Mouse (Mus musculus): ENCODE results near the gene Cep57. TPM values are rescaled to one million over a fixed set of nuclear protein-coding genes. Genes with fewer than 3 reads are reported as not detected.

The Cep57 gene
- total RNA-seq (2021): 1 to 10 TPM; 6.9 to 7.5 TPM
- long read RNA-seq, experiment 1, partial matches to known transcripts: 0 of 1 reads
- long read RNA-seq, experiment 1, other reads (novel, unspliced or antisense): 0 of 1 reads
- long read RNA-seq, experiment 2, partial matches to known transcripts: 0 of 6 reads
- long read RNA-seq, experiment 2, other reads (novel, unspliced or antisense): 0 of 6 reads

GRCm38 (mm10) chr9:13826832-13827405 lies at the start of gene Cep57:
TSS of gene Cep57 (minus strand) at chr9:13827107.
- intact Hi-C loops (cut with DNase I; ENCODE audit: low total_unique reads): no loop called here
- peak; percentile 87 for DNase-seq

GRCm38 (mm10) chr9:13875340-13875739 lies 48.4 kb upstream of the Cep57 start:
- intact Hi-C loops (cut with DNase I; ENCODE audit: low total_unique reads): no loop called here
- DNase-seq: no peak

- intact Hi-C loops (cut with DNase I; ENCODE audit: low total_unique reads): no loop called here
- no peak for DNase-seq
These were observed 47.5 kb upstream of the Cep57 start for GRCm38 (mm10) chr9:13874359-13874758.

- no peak for DNase-seq
- intact Hi-C loops (cut with DNase I; ENCODE audit: low total_unique reads): no loop called here
These were observed 44.7 kb upstream of the Cep57 start for GRCm38 (mm10) chr9:13871631-13872030.

GRCm38 (mm10) chr9:13867646-13868045 lies 40.7 kb upstream of the Cep57 start:
- intact Hi-C loops (cut with DNase I; ENCODE audit: low total_unique reads): no loop called here
- no peak for DNase-seq

- intact Hi-C loops (cut with DNase I; ENCODE audit: low total_unique reads): no loop called here
- no peak for DNase-seq
These were observed 29.9 kb upstream of the Cep57 start for GRCm38 (mm10) chr9:13856777-13857176.

GRCm38 (mm10) chr9:13856247-13856646 lies 29.3 kb upstream of the Cep57 start:
- DNase-seq: no peak
- intact Hi-C loops (cut with DNase I; ENCODE audit: low total_unique reads): no loop called here

- intact Hi-C loops (cut with DNase I; ENCODE audit: low total_unique reads): no loop called here
- DNase-seq: no peak
These were observed 27.0 kb upstream of the Cep57 start for GRCm38 (mm10) chr9:13853876-13854275.

- DNase-seq: peak; percentile 16
- intact Hi-C loops (cut with DNase I; ENCODE audit: low total_unique reads): no loop called here
These were observed 21.9 kb upstream of the Cep57 start for GRCm38 (mm10) chr9:13848481-13849480.

- intact Hi-C loops (cut with DNase I; ENCODE audit: low total_unique reads): no loop called here
- DNase-seq: no peak
These were observed 20.7 kb upstream of the Cep57 start for GRCm38 (mm10) chr9:13847591-13847990.

- intact Hi-C loops (cut with DNase I; ENCODE audit: low total_unique reads): no loop called here
- DNase-seq: no peak
These were observed 9.8 kb upstream of the Cep57 start for GRCm38 (mm10) chr9:13836726-13837125.

GRCm38 (mm10) chr9:13835256-13835655 lies 8.3 kb upstream of the Cep57 start:
- DNase-seq: no peak
- intact Hi-C loops (cut with DNase I; ENCODE audit: low total_unique reads): no loop called here

GRCm38 (mm10) chr9:13828087-13828441 lies 1.2 kb upstream of the Cep57 start:
- DNase-seq: no peak
- intact Hi-C loops (cut with DNase I; ENCODE audit: low total_unique reads): no loop called here

- DNase-seq: peak; percentile 97
- intact Hi-C loops (cut with DNase I; ENCODE audit: low total_unique reads): no loop called here
These were observed 639 bp upstream of the Cep57 start, which contains the start of gene Fam76b for GRCm38 (mm10) chr9:13827406-13828086. TSS of gene Fam76b (plus strand) at chr9:13827716.

- DNase-seq: no peak
- intact Hi-C loops (cut with DNase I; ENCODE audit: low total_unique reads): no loop called here
These were observed 509 bp downstream of the Cep57 start for GRCm38 (mm10) chr9:13826391-13826805.

GRCm38 (mm10) chr9:13825896-13826295 lies 1.0 kb downstream of the Cep57 start:
- intact Hi-C loops (cut with DNase I; ENCODE audit: low total_unique reads): no loop called here
- no peak for DNase-seq

GRCm38 (mm10) chr9:13820774-13821173 lies 6.1 kb downstream of the Cep57 start:
- no peak for DNase-seq
- intact Hi-C loops (cut with DNase I; ENCODE audit: low total_unique reads): no loop called here

- intact Hi-C loops (cut with DNase I; ENCODE audit: low total_unique reads): no loop called here
- no peak for DNase-seq
These were observed 8.5 kb downstream of the Cep57 start for GRCm38 (mm10) chr9:13818369-13818768.

GRCm38 (mm10) chr9:13809937-13810336 lies 17.0 kb downstream of the Cep57 start:
- intact Hi-C loops (cut with DNase I; ENCODE audit: low total_unique reads): no loop called here
- DNase-seq: no peak

- intact Hi-C loops (cut with DNase I; ENCODE audit: low total_unique reads): no loop called here
- DNase-seq: no peak
These were observed 19.2 kb downstream of the Cep57 start for GRCm38 (mm10) chr9:13807657-13808056.
